Mouse (Mus musculus) stomach, postnatal 0 days (tissue): ENCODE data around the gene Phlda1. TPM values are rescaled to one million over a fixed set of nuclear protein-coding genes. Genes with fewer than 3 reads are reported as not detected.
A peak's percentile ranks its signal among the peaks of the same experiment; 100 is the strongest.

Experiments used
- ATAC-seq: fragments of 200-750 bp; cut with Nextera tagmentation; 2 replicates; pipeline ENCODE4 v1.8.0; 2017; ENCODE audit not compliant: low FRiP score, low TSS enrichment
- DNase-seq: peaks from one replicate; pipeline ENCODE4 v3.0.0-alpha.2; 2016; ENCODE audit warnings: low spot score
- H3K27ac ChIP-seq: fragments of 300-500 bp; sonication (generic); replicated peaks from 2 replicates; pipeline ENCODE4 v1.5.1; 2014; ENCODE audit warnings: mild to moderate bottlenecking, control low read depth
- H3K27me3 ChIP-seq: fragments of 300-500 bp; sonication (generic); 2 replicates; pipeline ENCODE4 v1.6.1; 2014; ENCODE audit warnings: low read length; ENCODE audit not compliant: control insufficient read depth, insufficient read depth
- H3K36me3 ChIP-seq: fragments of 300-500 bp; sonication (generic); 2 replicates; pipeline ENCODE4 v1.6.1; 2014; ENCODE audit warnings: low read length, mixed read lengths; ENCODE audit not compliant: control insufficient read depth, insufficient read depth
- H3K4me1 ChIP-seq: fragments of 300-500 bp; sonication (generic); replicated peaks from 2 replicates; pipeline ENCODE4 v1.6.1; 2014; ENCODE audit warnings: antibody characterized with exemption; ENCODE audit not compliant: control insufficient read depth, insufficient read depth
- H3K4me2 ChIP-seq: fragments of 300-500 bp; sonication (generic); replicated peaks from 2 replicates; pipeline ENCODE4 v1.6.1; 2014; ENCODE audit warnings: low read depth, mild to moderate bottlenecking, control low read depth, moderate library complexity
- H3K4me3 ChIP-seq: fragments of 300-500 bp; sonication (generic); 2 replicates; pipeline ENCODE4 v1.5.1; 2014; ENCODE audit warnings: low read depth, low read length, control low read depth
- H3K9ac ChIP-seq: fragments of 300-500 bp; sonication (generic); 2 replicates; pipeline ENCODE4 v1.6.1; 2014; ENCODE audit warnings: mild to moderate bottlenecking, low read length, control low read depth, mixed read lengths
- H3K9me3 ChIP-seq: fragments of 300-500 bp; sonication (generic); 2 replicates; pipeline ENCODE4 v1.6.1; 2016; ENCODE audit warnings: low read length; ENCODE audit not compliant: control insufficient read depth
- CTCF ChIP-seq: IDR thresholded peaks from 2 replicates; pipeline ENCODE4 v1.5.1; 2016; ENCODE audit warnings: antibody characterized with exemption, low read depth, mild to moderate bottlenecking, moderate library complexity
- EP300 ChIP-seq: optimal IDR thresholded peaks from 2 replicates; pipeline ENCODE3; 2016; ENCODE audit warnings: antibody characterized with exemption
- WGBS: fragments of 180-500 bp; shearing (Covaris S2); extraction: QIAGEN DNeasy Blood & Tissue Kit; methylation state at CpG from one replicate; pipeline ENCODE4 v1.1.7; 2014; 5-methylcytosine and 5-hydroxymethylcytosine counted together
- polyA plus RNA-seq: library from polyadenylated mRNA; unstranded; fragments of >200 nt; fragmentation: Nextera tagmentation; extraction: Ambion mirVana; gene quantifications from 2 replicates; pipeline ENCODE4 v1.2.1, GENCODE M21; 2015

The Phlda1 gene
- 29.6 and 32.3 TPM in 2 replicates for polyA plus RNA-seq

DNA sequence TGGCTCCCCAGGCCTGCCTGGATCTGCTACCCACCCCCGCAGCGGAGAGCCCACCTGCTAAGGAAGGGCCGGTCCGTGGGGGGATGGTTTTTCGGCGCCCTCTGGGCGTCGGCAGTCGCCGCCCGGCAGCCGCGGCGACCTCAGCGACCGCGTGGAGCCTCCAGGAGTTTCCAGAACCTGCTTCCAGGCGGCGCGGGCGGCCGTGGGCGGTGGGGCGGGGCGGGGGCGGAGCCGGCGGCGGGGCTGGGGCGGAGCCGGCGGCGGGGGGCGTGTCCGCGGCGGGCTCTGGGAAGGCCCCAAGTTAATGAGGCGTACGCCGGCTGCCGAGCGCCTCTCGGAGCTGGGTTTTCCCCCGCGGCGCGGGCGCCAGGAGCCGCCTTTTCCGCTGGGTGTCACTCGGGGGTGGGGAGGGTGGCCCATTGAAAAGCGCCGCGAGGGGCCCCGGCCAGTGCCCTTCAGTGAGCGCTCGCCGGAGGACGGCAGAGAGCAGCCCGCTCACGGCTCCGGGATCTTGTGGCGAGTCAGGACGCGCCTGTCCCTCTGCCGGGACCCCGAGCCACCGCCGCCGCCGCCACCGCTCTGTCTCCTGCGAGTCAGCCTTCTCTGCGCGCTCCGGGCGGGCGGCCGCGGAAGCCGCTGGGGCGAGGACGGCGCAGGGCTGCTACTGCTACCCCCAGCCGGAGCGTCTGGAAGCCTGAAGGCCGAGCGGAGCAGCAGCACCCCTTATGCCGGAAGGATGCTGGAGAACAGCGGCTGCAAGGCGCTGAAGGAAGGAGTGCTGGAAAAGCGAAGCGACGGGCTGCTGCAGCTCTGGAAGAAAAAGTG lies at the start of gene Phlda1:
Gene Phlda1 (plus strand): TSS at position 186 of the 825 bp plus-strand sequence.
- H3K27me3 ChIP-seq = no peaks in the 10 kb centered on the region
- H3K27ac ChIP-seq = peak within 1 kb of the TSS; percentile 97
- H3K4me2 ChIP-seq = peak within 1 kb of the TSS; percentile 89
- peak; percentile 45; the same call in 1 of the 2 replicates for TF ChIP-seq CTCF
- TF ChIP-seq EP300 = peak; percentile 44
- peak; percentile 96 for ATAC-seq
- peak; percentile 98 for DNase-seq
- peak within 1 kb of the TSS; percentile 92 for H3K9ac ChIP-seq
- peak within 1 kb of the TSS; percentile 85 for H3K4me3 ChIP-seq
- no peaks in the 10 kb centered on the region for H3K36me3 ChIP-seq
- H3K9me3 ChIP-seq = no peaks in the 10 kb centered on the region
- 0 out of 2 replicates have a peak, but pooled peaks cover 3% of the 10 kb centered on the region for H3K4me1 ChIP-seq
- under 1% methylated on average over 81 of the region's 94 CpGs for WGBS

DNA sequence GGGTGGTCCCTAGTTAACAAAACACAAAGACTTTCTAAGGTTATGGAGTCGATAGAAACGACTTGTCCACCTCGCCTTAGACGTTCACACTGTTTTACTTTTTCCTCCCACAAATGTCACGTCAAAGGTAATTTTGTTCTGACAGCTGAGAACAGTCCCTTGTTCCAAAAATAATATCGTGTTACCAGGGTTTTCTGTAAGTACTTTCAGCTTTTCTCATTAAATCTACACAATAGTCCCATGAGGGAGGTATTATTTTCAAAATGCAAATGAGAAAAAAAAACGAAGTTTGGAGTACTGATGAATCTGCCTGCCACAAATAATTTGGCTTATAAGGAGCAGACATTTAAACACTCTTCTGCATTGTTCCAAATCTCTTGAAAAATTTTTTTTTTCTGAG lies 48.0 kb upstream of the Phlda1 start:
- Histone ChIP-seq H3K36me3 (no peaks in the 10 kb centered on the region), H3K4me1 (no peaks in the 10 kb centered on the region), H3K9me3 (no peaks in the 10 kb centered on the region), H3K27ac (no peak overlapping the region), H3K4me3 (no peak overlapping the region), H3K9ac (no peak overlapping the region), H3K27me3 (no peaks in the 10 kb centered on the region), H3K4me2 (no peak overlapping the region)
- no peak for ATAC-seq
- no peak for TF ChIP-seq CTCF
- TF ChIP-seq EP300 = no peak
- WGBS = 71% methylated on average over 7 of the region's 7 CpGs
- no peak for DNase-seq

DNA sequence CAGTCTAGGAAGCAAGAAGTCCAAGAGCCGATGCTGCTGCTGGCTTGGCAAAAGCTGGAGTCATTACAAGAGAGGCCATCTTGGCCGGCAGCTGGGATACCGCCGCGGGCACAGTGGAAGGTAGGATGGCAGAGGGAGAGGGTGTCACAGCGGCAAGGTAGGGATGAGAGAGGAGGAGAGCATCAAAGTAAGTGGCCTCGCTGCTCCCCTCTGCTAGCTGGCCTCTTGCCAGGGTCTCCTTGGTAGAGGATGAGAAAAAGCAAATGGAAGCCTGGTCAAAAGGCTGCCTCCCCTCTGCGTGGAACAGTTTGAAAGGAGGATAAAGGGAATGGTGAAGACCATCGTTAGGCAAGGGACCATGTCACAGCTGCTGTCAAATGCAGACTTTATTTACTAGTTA lies 47.0 kb upstream of the Phlda1 start:
- Histone ChIP-seq H3K9me3 (no peaks in the 10 kb centered on the region), H3K36me3 (no peaks in the 10 kb centered on the region), H3K4me3 (no peak overlapping the region), H3K27me3 (no peaks in the 10 kb centered on the region), H3K27ac (no peak overlapping the region), H3K4me2 (no peak overlapping the region), H3K9ac (no peak overlapping the region), H3K4me1 (no peaks in the 10 kb centered on the region)
- no peak for ATAC-seq
- no peak for TF ChIP-seq EP300
- no peak for TF ChIP-seq CTCF
- WGBS = 68% methylated on average over 9 of the region's 9 CpGs
- no peak for DNase-seq

DNA sequence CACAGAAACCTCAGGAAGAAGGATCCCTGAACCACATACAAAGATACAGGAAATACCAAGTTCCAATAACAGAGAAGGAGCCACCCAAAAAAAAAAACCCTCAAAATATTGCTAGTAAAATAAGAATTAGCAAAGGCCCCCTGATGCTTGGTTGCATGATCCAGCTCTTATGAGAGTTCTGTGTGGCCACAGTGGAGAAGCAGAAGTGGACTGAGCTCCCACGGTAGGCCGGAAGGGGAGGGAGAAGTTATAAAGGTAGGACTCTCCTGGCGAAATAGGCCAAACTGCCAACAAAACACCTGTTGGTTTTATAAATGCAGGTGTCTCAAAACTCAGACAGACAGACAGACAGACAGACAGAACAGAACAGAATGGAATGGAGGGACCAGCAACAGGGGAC lies 46.2 kb upstream of the Phlda1 start:
- no peak overlapping the region for H3K27ac ChIP-seq
- no peaks in the 10 kb centered on the region for H3K27me3 ChIP-seq
- H3K4me2 ChIP-seq = no peak overlapping the region
- no peak overlapping the region for H3K9ac ChIP-seq
- no peaks in the 10 kb centered on the region for H3K9me3 ChIP-seq
- DNase-seq = no peak
- 80% methylated on average over 3 of the region's 3 CpGs for WGBS
- H3K36me3 ChIP-seq = no peaks in the 10 kb centered on the region
- ATAC-seq = no peak
- no peak overlapping the region for H3K4me3 ChIP-seq
- no peak for TF ChIP-seq EP300
- no peak for TF ChIP-seq CTCF
- H3K4me1 ChIP-seq = no peaks in the 10 kb centered on the region

DNA sequence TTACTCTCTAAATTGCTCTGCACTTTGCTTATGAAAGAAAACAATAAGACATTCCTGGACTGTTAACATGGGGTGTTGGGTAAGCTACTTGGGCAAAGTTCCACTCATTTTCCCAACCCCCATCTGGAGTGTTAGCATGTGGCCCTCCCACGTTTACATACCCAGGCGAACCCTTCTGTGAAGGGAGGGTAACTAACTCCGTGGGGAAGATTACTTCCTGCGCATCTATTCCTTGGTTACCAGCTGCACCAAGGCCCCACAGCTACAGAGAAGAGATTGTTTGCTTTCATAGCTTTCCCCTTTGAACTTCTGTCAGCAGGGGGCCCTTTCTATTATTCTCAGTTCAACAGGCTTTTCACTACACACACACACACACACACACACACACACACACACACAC lies 45.7 kb upstream of the Phlda1 start:
- DNase-seq (no peak), ATAC-seq (no peak)
- no peaks in the 10 kb centered on the region for H3K9me3 ChIP-seq
- TF ChIP-seq EP300 (no peak), CTCF (no peak)
- H3K4me1 ChIP-seq = no peaks in the 10 kb centered on the region
- no peaks in the 10 kb centered on the region for H3K36me3 ChIP-seq
- no peak overlapping the region for H3K4me3 ChIP-seq
- no peak overlapping the region for H3K9ac ChIP-seq
- no peaks in the 10 kb centered on the region for H3K27me3 ChIP-seq
- H3K4me2 ChIP-seq = no peak overlapping the region
- H3K27ac ChIP-seq = no peak overlapping the region
- WGBS = 25% methylated on average over 4 of the region's 4 CpGs

DNA sequence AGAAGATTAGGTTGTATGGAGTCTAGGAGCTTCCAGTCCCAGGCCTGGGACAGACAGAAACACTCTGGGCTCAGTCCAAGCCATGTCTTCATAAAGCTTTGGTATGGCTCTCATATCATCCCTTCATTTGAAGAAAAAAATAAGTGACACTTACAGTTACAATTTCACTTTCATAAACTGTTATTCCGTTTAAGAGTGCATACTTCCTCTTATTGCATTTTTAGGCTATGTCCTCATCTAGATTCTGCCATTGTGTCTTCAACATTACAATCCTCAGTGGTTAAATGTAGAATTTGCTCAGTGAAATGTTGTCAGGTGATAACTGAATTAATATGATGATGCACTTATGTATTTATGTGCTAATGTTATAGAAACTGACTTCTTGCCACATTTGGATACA lies 41.3 kb upstream of the Phlda1 start:
- H3K4me1 ChIP-seq = no peaks in the 10 kb centered on the region
- DNase-seq = no peak
- no peaks in the 10 kb centered on the region for H3K9me3 ChIP-seq
- H3K4me3 ChIP-seq = no peak overlapping the region
- no peak for ATAC-seq
- H3K9ac ChIP-seq = no peak overlapping the region
- no peak overlapping the region for H3K27ac ChIP-seq
- H3K4me2 ChIP-seq = no peak overlapping the region
- TF ChIP-seq CTCF (no peak), EP300 (no peak)
- 76% methylated on average over 1 of the region's 1 CpGs for WGBS
- no peaks in the 10 kb centered on the region for H3K27me3 ChIP-seq
- H3K36me3 ChIP-seq = no peaks in the 10 kb centered on the region
